Mouse (Mus musculus): ENCODE measurements around the gene Pld1. TPM values are rescaled to one million over a fixed set of nuclear protein-coding genes. Genes with fewer than 3 reads are reported as not detected.

The Pld1 gene
- polyA plus RNA-seq, 2 experiments = 6.4 to 6.8 TPM

DNA sequence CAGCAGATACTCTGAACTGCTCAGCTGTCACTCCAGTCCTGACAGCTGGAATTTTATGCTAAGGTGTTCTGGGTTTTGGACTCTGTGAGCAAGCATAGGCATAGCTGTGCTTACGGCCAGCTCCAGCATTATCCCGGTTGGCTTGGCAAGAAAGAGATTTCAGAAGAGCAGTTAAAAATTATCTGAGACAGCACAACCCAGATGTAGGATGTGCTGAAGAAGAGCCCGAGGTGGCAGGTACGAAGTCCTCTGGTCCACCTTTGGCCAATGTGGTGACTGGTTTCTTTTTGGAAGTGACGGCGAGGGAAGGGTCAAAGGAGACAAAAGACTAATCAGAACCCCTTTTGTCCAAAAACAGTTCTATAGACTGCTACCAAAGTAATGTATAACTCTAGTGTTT, 20.7 kb downstream of the Pld1 start:
- 90% methylated on average over 6 of the region's 6 CpGs for WGBS
- no peak overlapping the region for H3K4me2 ChIP-seq (replicated peaks; ENCODE audit: low read depth, low read length, severe bottlenecking)
- ATAC-seq (ENCODE audit: low FRiP score, low read depth) = no peak
- no peaks in the 10 kb centered on the region for H3K36me3 ChIP-seq (ENCODE audit: control insufficient read depth, insufficient read depth, low read length)
- no peaks in the 10 kb centered on the region for H3K27me3 ChIP-seq (ENCODE audit: control insufficient read depth, insufficient read depth, low read length)
- H3K9me3 ChIP-seq (ENCODE audit: control insufficient read depth, low read length) = no peaks in the 10 kb centered on the region
- no peak for TF ChIP-seq POLR2A (IDR thresholded peaks at IDR 0.05; ENCODE audit: borderline replicate concordance, extremely low read depth, insufficient read depth, insufficient read length)
- no peak for DNase-seq (ENCODE audit: low spot score)
- H3K4me1 ChIP-seq (ENCODE audit: control insufficient read depth, insufficient read depth, low read length) = no peaks in the 10 kb centered on the region
- H3K27ac ChIP-seq (replicated peaks; ENCODE audit: low read depth, low read length) = no peak overlapping the region
- no peak overlapping the region for H3K4me3 ChIP-seq (replicated peaks; ENCODE audit: low read length)
- no peak overlapping the region for H3K9ac ChIP-seq (ENCODE audit: low read depth, low read length, severe bottlenecking)

GRCm38 (mm10) chr3:27961162-27961561, 22.7 kb downstream of the Pld1 start:
- no peak overlapping the region for H3K27ac ChIP-seq (replicated peaks; ENCODE audit: low read depth, low read length)
- ATAC-seq (ENCODE audit: low FRiP score, low read depth) (no peak), DNase-seq (ENCODE audit: low spot score) (no peak)
- H3K36me3 ChIP-seq (ENCODE audit: control insufficient read depth, insufficient read depth, low read length) = no peaks in the 10 kb centered on the region
- WGBS = 94% methylated on average over 3 of the region's 3 CpGs
- no peaks in the 10 kb centered on the region for H3K27me3 ChIP-seq (ENCODE audit: control insufficient read depth, insufficient read depth, low read length)
- no peaks in the 10 kb centered on the region for H3K9me3 ChIP-seq (ENCODE audit: control insufficient read depth, low read length)
- H3K4me2 ChIP-seq (replicated peaks; ENCODE audit: low read depth, low read length, severe bottlenecking) = no peak overlapping the region
- no peak for TF ChIP-seq POLR2A (IDR thresholded peaks at IDR 0.05; ENCODE audit: borderline replicate concordance, extremely low read depth, insufficient read depth, insufficient read length)
- H3K9ac ChIP-seq (ENCODE audit: low read depth, low read length, severe bottlenecking) = no peak overlapping the region
- no peak overlapping the region for H3K4me3 ChIP-seq (replicated peaks; ENCODE audit: low read length)
- H3K4me1 ChIP-seq (ENCODE audit: control insufficient read depth, insufficient read depth, low read length) = no peaks in the 10 kb centered on the region

- TF ChIP-seq POLR2A (IDR thresholded peaks at IDR 0.05; ENCODE audit: borderline replicate concordance, extremely low read depth, insufficient read depth, insufficient read length) = no peak
- WGBS = 39% methylated on average over 6 of the region's 6 CpGs
- Histone ChIP-seq H3K4me1 (ENCODE audit: control insufficient read depth, insufficient read depth, low read length) (no peaks in the 10 kb centered on the region), H3K36me3 (ENCODE audit: control insufficient read depth, insufficient read depth, low read length) (no peaks in the 10 kb centered on the region), H3K27ac (replicated peaks; ENCODE audit: low read depth, low read length) (no peak overlapping the region), H3K9me3 (ENCODE audit: control insufficient read depth, low read length) (no peaks in the 10 kb centered on the region), H3K4me3 (replicated peaks; ENCODE audit: low read length) (no peak overlapping the region), H3K4me2 (replicated peaks; ENCODE audit: low read depth, low read length, severe bottlenecking) (no peak overlapping the region), H3K27me3 (ENCODE audit: control insufficient read depth, insufficient read depth, low read length) (no peaks in the 10 kb centered on the region), H3K9ac (ENCODE audit: low read depth, low read length, severe bottlenecking) (no peak overlapping the region)
- DNase-seq (ENCODE audit: low spot score) (no peak), ATAC-seq (ENCODE audit: low FRiP score, low read depth) (no peak)
Measured at GRCm38 (mm10) chr3:27963795-27964201, 25.3 kb downstream of the Pld1 start.

GRCm38 (mm10) chr3:27968671-27969070, 30.2 kb downstream of the Pld1 start:
- no peak for ATAC-seq (ENCODE audit: low FRiP score, low read depth)
- no peaks in the 10 kb centered on the region for H3K36me3 ChIP-seq (ENCODE audit: control insufficient read depth, insufficient read depth, low read length)
- 77% methylated on average over 8 of the region's 8 CpGs for WGBS
- no peaks in the 10 kb centered on the region for H3K4me1 ChIP-seq (ENCODE audit: control insufficient read depth, insufficient read depth, low read length)
- H3K27ac ChIP-seq (replicated peaks; ENCODE audit: low read depth, low read length) = no peak overlapping the region
- no peak overlapping the region for H3K4me2 ChIP-seq (replicated peaks; ENCODE audit: low read depth, low read length, severe bottlenecking)
- DNase-seq (ENCODE audit: low spot score) = no peak
- no peaks in the 10 kb centered on the region for H3K9me3 ChIP-seq (ENCODE audit: control insufficient read depth, low read length)
- no peak overlapping the region for H3K9ac ChIP-seq (ENCODE audit: low read depth, low read length, severe bottlenecking)
- TF ChIP-seq POLR2A (IDR thresholded peaks at IDR 0.05; ENCODE audit: borderline replicate concordance, extremely low read depth, insufficient read depth, insufficient read length) = no peak
- H3K27me3 ChIP-seq (ENCODE audit: control insufficient read depth, insufficient read depth, low read length) = no peaks in the 10 kb centered on the region
- H3K4me3 ChIP-seq (replicated peaks; ENCODE audit: low read length) = no peak overlapping the region

- no peak for TF ChIP-seq POLR2A (IDR thresholded peaks at IDR 0.05; ENCODE audit: borderline replicate concordance, extremely low read depth, insufficient read depth, insufficient read length)
- Histone ChIP-seq H3K9ac (ENCODE audit: low read depth, low read length, severe bottlenecking) (no peak overlapping the region), H3K4me2 (replicated peaks; ENCODE audit: low read depth, low read length, severe bottlenecking) (no peak overlapping the region), H3K4me3 (replicated peaks; ENCODE audit: low read length) (no peak overlapping the region), H3K36me3 (ENCODE audit: control insufficient read depth, insufficient read depth, low read length) (no peaks in the 10 kb centered on the region), H3K27me3 (ENCODE audit: control insufficient read depth, insufficient read depth, low read length) (no peaks in the 10 kb centered on the region), H3K27ac (replicated peaks; ENCODE audit: low read depth, low read length) (no peak overlapping the region), H3K4me1 (ENCODE audit: control insufficient read depth, insufficient read depth, low read length) (no peaks in the 10 kb centered on the region), H3K9me3 (ENCODE audit: control insufficient read depth, low read length) (no peaks in the 10 kb centered on the region)
- WGBS = 88% methylated on average over 7 of the region's 7 CpGs
- DNase-seq (ENCODE audit: low spot score) (no peak), ATAC-seq (ENCODE audit: low FRiP score, low read depth) (no peak)
Measured at GRCm38 (mm10) chr3:27973936-27974335, 35.4 kb downstream of the Pld1 start.

- no peak for DNase-seq (ENCODE audit: low spot score)
- Histone ChIP-seq H3K27me3 (ENCODE audit: control insufficient read depth, insufficient read depth, low read length) (no peaks in the 10 kb centered on the region), H3K9ac (ENCODE audit: low read depth, low read length, severe bottlenecking) (no peak overlapping the region), H3K4me2 (replicated peaks; ENCODE audit: low read depth, low read length, severe bottlenecking) (no peak overlapping the region), H3K4me1 (ENCODE audit: control insufficient read depth, insufficient read depth, low read length) (no peaks in the 10 kb centered on the region), H3K9me3 (ENCODE audit: control insufficient read depth, low read length) (no peaks in the 10 kb centered on the region), H3K36me3 (ENCODE audit: control insufficient read depth, insufficient read depth, low read length) (no peaks in the 10 kb centered on the region), H3K27ac (replicated peaks; ENCODE audit: low read depth, low read length) (no peak overlapping the region), H3K4me3 (replicated peaks; ENCODE audit: low read length) (no peak overlapping the region)
- 86% methylated on average over 3 of the region's 3 CpGs for WGBS
- no peak for TF ChIP-seq POLR2A (IDR thresholded peaks at IDR 0.05; ENCODE audit: borderline replicate concordance, extremely low read depth, insufficient read depth, insufficient read length)
- no peak for ATAC-seq (ENCODE audit: low FRiP score, low read depth)
Measured at GRCm38 (mm10) chr3:27974981-27975380, 36.5 kb downstream of the Pld1 start.
